Mouse (Mus musculus) kidney, postnatal 0 days (tissue): ENCODE results near the gene Chadl. TPM values are rescaled to one million over a fixed set of nuclear protein-coding genes. Genes with fewer than 3 reads are reported as not detected.

Experiments
- ATAC-seq: fragments of 200-750 bp; cut with Nextera tagmentation; replicated peaks from 2 replicates; pipeline ENCODE4 v1.8.0; 2017; ENCODE audit warnings: low read depth, moderate number of reproducible peaks, moderate TSS enrichment, moderate library complexity; ENCODE audit not compliant: low FRiP score
- DNase-seq: peaks from one replicate; pipeline ENCODE4 v3.0.0-alpha.2; 2016; ENCODE audit warnings: low spot score
- H3K27ac ChIP-seq: fragments of 300-500 bp; sonication (generic); 2 replicates; pipeline ENCODE4 v1.5.1; 2014; ENCODE audit warnings: mild to moderate bottlenecking
- H3K27me3 ChIP-seq: fragments of 300-500 bp; sonication (generic); 2 replicates; pipeline ENCODE4 v1.6.1; 2014; ENCODE audit warnings: low read length, mixed read lengths; ENCODE audit not compliant: insufficient read depth
- H3K36me3 ChIP-seq: fragments of 300-500 bp; sonication (generic); 2 replicates; pipeline ENCODE4 v1.6.1; 2014; ENCODE audit warnings: low read length, mixed read lengths; ENCODE audit not compliant: insufficient read depth
- H3K4me1 ChIP-seq: fragments of 300-500 bp; sonication (generic); replicated peaks from 2 replicates; pipeline ENCODE4 v1.6.1; 2014; ENCODE audit warnings: antibody characterized with exemption, low read length, mixed read lengths; ENCODE audit not compliant: insufficient read depth
- H3K4me2 ChIP-seq: fragments of 300-500 bp; sonication (generic); 2 replicates; pipeline ENCODE4 v1.6.1; 2014; ENCODE audit warnings: mild to moderate bottlenecking, low read length, moderate library complexity, mixed read lengths
- H3K4me3 ChIP-seq: fragments of 300-500 bp; sonication (generic); replicated peaks from 2 replicates; pipeline ENCODE4 v1.5.1; 2014; ENCODE audit warnings: low read depth, low read length
- H3K9ac ChIP-seq: fragments of 300-500 bp; sonication (generic); 2 replicates; pipeline ENCODE4 v1.6.1; 2014; ENCODE audit warnings: low read depth, low read length
- H3K9me3 ChIP-seq: fragments of 300-500 bp; sonication (generic); replicated peaks from 2 replicates; pipeline ENCODE4 v1.6.1; 2016; ENCODE audit warnings: low read length, inconsistent platforms, mixed read lengths
- CTCF ChIP-seq: IDR thresholded peaks from 2 replicates; pipeline ENCODE4 v1.5.1; 2016; ENCODE audit warnings: antibody characterized with exemption, low read depth, mild to moderate bottlenecking, moderate library complexity
- WGBS: fragments of 180-500 bp; shearing (Covaris S2); extraction: QIAGEN DNeasy Blood & Tissue Kit; methylation state at CpG from one replicate; pipeline ENCODE4 v1.1.7; 2014; 5-methylcytosine and 5-hydroxymethylcytosine counted together
- polyA plus RNA-seq: library from polyadenylated mRNA; unstranded; fragments of >200 nt; fragmentation: Nextera tagmentation; extraction: Ambion mirVana; gene quantifications from 2 replicates; pipeline ENCODE4 v1.2.1, GENCODE M21; 2015

Chadl gene
- polyA plus RNA-seq, 1 experiment from 2014 or later: 6.4 TPM

DNA sequence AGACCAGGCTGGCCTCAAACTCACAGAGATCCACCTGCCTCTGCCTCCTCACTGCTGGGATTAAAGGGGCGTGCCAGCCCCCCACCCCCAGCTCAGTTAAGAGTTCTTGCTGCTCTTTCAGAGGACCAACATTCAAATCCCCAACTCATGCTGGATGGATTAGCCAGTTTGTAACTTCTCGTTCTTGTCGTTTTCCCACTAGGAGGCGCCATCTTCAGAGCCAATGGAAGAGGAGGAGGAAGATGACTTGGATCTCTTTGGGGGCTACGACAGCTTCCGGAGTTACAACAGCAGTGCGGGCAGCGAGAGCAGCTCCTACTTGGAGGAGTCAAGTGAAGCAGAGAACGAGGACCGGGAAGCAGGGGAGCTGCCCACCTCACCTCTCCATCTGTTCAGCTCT lies 30.1 kb downstream of the Chadl start:
- Histone ChIP-seq H3K9ac (no peak overlapping the region), H3K4me3 (no peak overlapping the region), H3K4me1 (no peaks in the 10 kb centered on the region), H3K9me3 (no peaks in the 10 kb centered on the region), H3K27ac (no peak overlapping the region), H3K36me3 (peaks cover 19% of the 10 kb centered on the region; the same call in 1 of the 2 replicates), H3K27me3 (no peaks in the 10 kb centered on the region), H3K4me2 (no peak overlapping the region)
- TF ChIP-seq CTCF: peak; percentile 29; the same call in 1 of the 2 replicates
- WGBS: 87% methylated on average over 10 of the region's 10 CpGs
- DNase-seq: no peak
- no peak for ATAC-seq

GRCm38 (mm10) chr15:81663697-81664561 lies 33.2 kb downstream of the Chadl start, which contains the start of gene L3mbtl2:
Gene L3mbtl2 (plus strand): TSS chr15:81663889.
- 0 out of 2 replicates have a peak, but pooled peaks cover 9% of the 10 kb centered on the region for H3K36me3 ChIP-seq
- H3K9ac ChIP-seq: peak within 1 kb of the TSS; percentile 67
- H3K4me2 ChIP-seq: peak within 1 kb of the TSS; percentile 97
- H3K4me1 ChIP-seq: no peaks in the 10 kb centered on the region
- DNase-seq (peak; percentile 96), ATAC-seq (peak; percentile 98)
- peak within 1 kb of the TSS; percentile 81 for H3K4me3 ChIP-seq
- no peak within 1 kb of the TSS for H3K27ac ChIP-seq
- under 1% methylated on average over 55 of the region's 55 CpGs for WGBS
- TF ChIP-seq CTCF: peak; percentile 35
- no peaks in the 10 kb centered on the region for H3K9me3 ChIP-seq
- no peaks in the 10 kb centered on the region for H3K27me3 ChIP-seq

GRCm38 (mm10) chr15:81663281-81663680 lies 33.8 kb downstream of the Chadl start:
- peak overlapping the region; percentile 81; the same call in 1 of the 2 replicates for H3K4me3 ChIP-seq
- DNase-seq (no peak), ATAC-seq (no peak)
- 68% methylated on average over 10 of the region's 10 CpGs for WGBS
- H3K27me3 ChIP-seq: no peaks in the 10 kb centered on the region
- H3K27ac ChIP-seq: no peak overlapping the region
- H3K4me2 ChIP-seq: peak overlapping the region; percentile 97
- 0 out of 2 replicates have a peak, but pooled peaks cover 4% of the 10 kb centered on the region for H3K36me3 ChIP-seq
- H3K9ac ChIP-seq: no peak overlapping the region
- H3K4me1 ChIP-seq: no peaks in the 10 kb centered on the region
- TF ChIP-seq CTCF: no peak
- H3K9me3 ChIP-seq: no peaks in the 10 kb centered on the region

DNA sequence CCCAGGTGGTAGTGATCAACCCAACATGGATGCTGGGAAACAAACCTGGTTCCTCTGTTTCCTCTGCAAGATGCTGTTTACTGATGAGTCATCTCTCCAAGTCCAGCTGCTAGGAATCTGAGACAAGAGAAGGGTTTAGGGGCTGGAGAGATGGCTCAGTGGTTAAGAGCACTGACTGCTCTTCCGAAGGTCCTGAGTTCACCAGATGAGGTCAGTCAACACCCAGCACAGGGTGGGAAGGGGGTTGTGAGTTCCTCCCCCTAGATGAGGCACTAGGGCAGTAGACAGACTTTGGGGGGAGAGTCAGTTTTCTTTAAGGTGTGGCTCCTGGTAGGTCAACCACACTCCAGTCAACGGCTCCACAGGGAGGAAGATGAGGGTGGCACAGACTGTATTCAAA lies 35.4 kb downstream of the Chadl start:
- ATAC-seq (no peak), DNase-seq (no peak)
- H3K9me3 ChIP-seq: no peaks in the 10 kb centered on the region
- no peaks in the 10 kb centered on the region for H3K4me1 ChIP-seq
- no peak overlapping the region for H3K4me3 ChIP-seq
- H3K4me2 ChIP-seq: no peak overlapping the region
- no peak overlapping the region for H3K9ac ChIP-seq
- H3K27me3 ChIP-seq: no peaks in the 10 kb centered on the region
- TF ChIP-seq CTCF: no peak
- no peak overlapping the region for H3K27ac ChIP-seq
- 83% methylated on average over 2 of the region's 2 CpGs for WGBS
- no peaks in the 10 kb centered on the region for H3K36me3 ChIP-seq

DNA sequence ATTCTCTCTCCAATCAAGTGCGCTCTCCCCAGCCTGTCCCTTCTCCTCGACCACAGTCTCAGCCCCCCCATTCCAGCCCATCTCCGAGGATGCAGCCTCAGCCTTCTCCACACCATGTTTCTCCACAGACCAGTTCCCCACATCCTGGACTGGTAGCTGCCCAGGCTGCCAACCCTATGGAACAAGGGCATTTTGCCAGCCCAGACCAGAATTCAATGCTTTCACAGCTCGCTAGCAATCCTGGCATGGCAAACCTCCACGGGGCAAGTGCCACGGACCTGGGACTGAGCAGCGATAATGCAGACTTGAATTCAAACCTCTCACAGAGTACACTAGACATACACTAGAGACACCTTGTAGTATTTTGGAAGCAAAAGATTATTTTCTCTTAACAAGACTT lies 46.5 kb downstream of the Chadl start:
- no peak for ATAC-seq
- no peak for DNase-seq

DNA sequence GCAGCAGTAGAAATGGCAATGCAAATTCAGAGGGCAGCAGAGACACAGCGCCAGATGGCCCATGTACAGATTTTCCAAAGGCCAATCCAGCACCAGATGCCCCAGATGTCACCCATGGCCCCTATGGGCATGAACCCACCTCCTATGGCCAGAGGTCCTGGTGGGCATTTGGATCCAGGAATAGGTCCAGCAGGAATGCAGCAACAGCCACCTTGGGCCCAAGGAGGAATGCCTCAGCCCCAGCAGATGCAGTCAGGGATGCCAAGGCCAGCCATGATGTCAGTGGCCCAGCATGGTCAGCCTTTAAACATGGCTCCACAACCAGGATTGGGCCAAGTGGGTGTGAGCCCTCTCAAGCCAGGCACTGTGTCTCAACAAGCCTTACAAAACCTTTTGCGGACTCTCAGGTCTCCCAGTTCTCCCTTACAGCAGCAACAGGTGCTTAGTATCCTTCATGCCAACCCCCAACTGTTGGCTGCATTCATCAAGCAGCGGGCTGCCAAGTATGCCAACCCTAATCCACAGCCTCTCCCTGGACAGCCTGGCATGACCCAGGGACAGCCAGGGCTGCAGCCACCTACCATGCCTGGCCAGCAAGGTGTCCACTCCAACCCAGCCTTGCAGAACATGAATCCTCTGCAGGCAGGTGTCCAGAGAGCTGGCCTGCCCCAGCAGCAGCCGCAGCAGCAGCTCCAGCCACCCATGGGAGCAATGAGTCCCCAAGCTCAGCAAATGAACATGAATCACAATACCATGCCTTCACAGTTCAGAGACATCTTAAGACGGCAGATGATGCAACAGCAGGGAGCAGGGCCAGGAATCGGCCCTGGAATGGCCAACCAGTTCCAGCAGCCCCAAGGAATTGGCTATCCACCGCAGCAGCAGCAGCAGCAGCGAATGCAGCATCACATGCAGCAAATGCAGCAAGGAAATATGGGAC lies 47.3 kb downstream of the Chadl start:
- no peak overlapping the region for H3K9ac ChIP-seq
- WGBS: 93% methylated on average over 8 of the region's 8 CpGs
- H3K4me3 ChIP-seq: no peak overlapping the region
- no peak for TF ChIP-seq CTCF
- no peak for DNase-seq
- H3K4me1 ChIP-seq: no peaks in the 10 kb centered on the region
- no peaks in the 10 kb centered on the region for H3K9me3 ChIP-seq
- no peak overlapping the region for H3K27ac ChIP-seq
- peaks cover 46% of the 10 kb centered on the region for H3K36me3 ChIP-seq
- ATAC-seq: no peak
- no peaks in the 10 kb centered on the region for H3K27me3 ChIP-seq
- H3K4me2 ChIP-seq: no peak overlapping the region

More for the DNA sequence above, 46.5 kb downstream of the Chadl start:
- no peaks in the 10 kb centered on the region for H3K9me3 ChIP-seq
- no peak for TF ChIP-seq CTCF
- WGBS: 89% methylated on average over 7 of the region's 7 CpGs
- H3K27ac ChIP-seq: no peak overlapping the region
- H3K4me1 ChIP-seq: no peaks in the 10 kb centered on the region
- H3K4me2 ChIP-seq: no peak overlapping the region
- no peak overlapping the region for H3K9ac ChIP-seq
- H3K36me3 ChIP-seq: peaks cover 37% of the 10 kb centered on the region
- H3K27me3 ChIP-seq: no peaks in the 10 kb centered on the region
- no peak overlapping the region for H3K4me3 ChIP-seq

Other genes starting within 250 kb of the Chadl start
- gene Rbx1, start 231.0 kb downstream of the Chadl start, polyA plus RNA-seq: 517 and 563 TPM in 2 replicates
- 9.4 and 11.2 TPM in 2 replicates for gene Ep300, start 111.9 kb downstream of the Chadl start, polyA plus RNA-seq
- gene L3mbtl2, start 33.4 kb downstream of the Chadl start, polyA plus RNA-seq: 13.5 and 16.5 TPM in 2 replicates
- gene Zc3h7b, start 47.8 kb upstream of the Chadl start, polyA plus RNA-seq: 26.5 TPM in 2 replicates
- 33.9 and 39.7 TPM in 2 replicates for gene Rangap1, start 48.2 kb upstream of the Chadl start, polyA plus RNA-seq
- gene Tef, start 105.1 kb upstream of the Chadl start, polyA plus RNA-seq: 17.9 and 19.9 TPM in 2 replicates
- 22.5 and 27.7 TPM in 2 replicates for gene Tob2, start 161.5 kb upstream of the Chadl start, polyA plus RNA-seq
- gene Phf5a, start 174.6 kb upstream of the Chadl start, polyA plus RNA-seq: 103 and 110 TPM in 2 replicates
- 263 and 285 TPM in 2 replicates for gene Aco2, start 175.0 kb upstream of the Chadl start, polyA plus RNA-seq
- 122 and 129 TPM in 2 replicates for gene Polr3h, start 229.0 kb upstream of the Chadl start, polyA plus RNA-seq
- gene Csdc2, start 239.5 kb upstream of the Chadl start, polyA plus RNA-seq: 20.4 and 23.1 TPM in 2 replicates